Mouse (Mus musculus) bone marrow, adult 2 months (tissue): Measurements from ENCODE around the gene Aldh16a1. TPM values are rescaled to one million over a fixed set of nuclear protein-coding genes. Genes with fewer than 3 reads are reported as not detected.
"Not testable (repeated sequence)": the region's sequence is repeated elsewhere in the genome, so short reads cannot be mapped to it uniquely, and the experiment has no call there.

ENCODE experiments used
- H3K27ac ChIP-seq: fragments of 200-500 bp; 2 replicates; pipeline ENCODE4 v1.5.1; 2012; ENCODE audit warnings: low read depth, mild to moderate bottlenecking, control low read depth, inconsistent platforms, low read length; ENCODE audit not compliant: control insufficient read depth, poor library complexity, insufficient read depth
- H3K4me1 ChIP-seq: fragments of 200-500 bp; 2 replicates; pipeline ENCODE4 v1.6.1; 2011; ENCODE audit warnings: low read length; ENCODE audit not compliant: control insufficient read depth, insufficient read depth
- H3K4me3 ChIP-seq: fragments of 200-500 bp; replicated peaks from 2 replicates; pipeline ENCODE3; 2011; ENCODE audit warnings: mild to moderate bottlenecking, low read depth, low read length, control low read depth; ENCODE audit not compliant: control insufficient read depth
- CTCF ChIP-seq: fragments of 200-500 bp; IDR thresholded peaks from 2 replicates; pipeline ENCODE4 v1.5.1; 2011; ENCODE audit warnings: low read length, control low read depth; ENCODE audit not compliant: control insufficient read depth, insufficient read depth
- POLR2A ChIP-seq: fragments of 200-500 bp; IDR thresholded peaks from 2 replicates; pipeline ENCODE4 v1.6.1; 2011; ENCODE audit warnings: low read depth, mild to moderate bottlenecking, control low read depth, low read length, borderline replicate concordance; ENCODE audit not compliant: control insufficient read depth
- WGBS: fragments of 180-500 bp; shearing (Covaris S2); methylation state at CpG from one replicate; pipeline ENCODE4 v1.1.7; 2018; 5-methylcytosine and 5-hydroxymethylcytosine counted together
- polyA plus RNA-seq: library from polyadenylated mRNA; stranded (reverse); fragments of >200 nt; gene quantifications from 2 replicates; pipeline ENCODE4 v1.2.4, GENCODE M21; 2011; ENCODE audit warnings: low replicate concordance; ENCODE audit not compliant: missing spikeins, insufficient read depth, insufficient read length

Aldh16a1 gene
- polyA plus RNA-seq, 1 experiment, result 113 TPM

- Histone ChIP-seq H3K4me3 (no peak overlapping the region), H3K4me1 (no peaks in the 10 kb centered on the region), H3K27ac (no peak overlapping the region)
- TF ChIP-seq POLR2A, result no peak
- no peak for TF ChIP-seq CTCF
- 88% methylated on average over 6 of the region's 6 CpGs for WGBS
Measured at GRCm38 (mm10) chr7:45158991-45159390, 4.6 kb upstream of the Aldh16a1 start.

GRCm38 (mm10) chr7:45157459-45157858, 3.1 kb upstream of the Aldh16a1 start:
- Histone ChIP-seq H3K4me1 (no peaks in the 10 kb centered on the region), H3K4me3 (no peak overlapping the region), H3K27ac (no peak overlapping the region)
- TF ChIP-seq CTCF (no peak), POLR2A (no peak)
- 94% methylated on average over 14 of the region's 14 CpGs for WGBS

GRCm38 (mm10) chr7:45156206-45156605, 1.8 kb upstream of the Aldh16a1 start:
- WGBS, result 92% methylated on average over 15 of the region's 15 CpGs
- no peak for TF ChIP-seq CTCF
- TF ChIP-seq POLR2A, result no peak
- Histone ChIP-seq H3K4me3 (no peak overlapping the region), H3K4me1 (no peaks in the 10 kb centered on the region), H3K27ac (no peak overlapping the region)

- Histone ChIP-seq H3K4me3 (no peak overlapping the region), H3K4me1 (no peaks in the 10 kb centered on the region; the same call in 1 of the 2 replicates), H3K27ac (no peak overlapping the region)
- TF ChIP-seq CTCF (no peak), POLR2A (no peak)
- WGBS, result 85% methylated on average over 9 of the region's 9 CpGs
Measured at GRCm38 (mm10) chr7:45155590-45155989, 1.2 kb upstream of the Aldh16a1 start.

DNA sequence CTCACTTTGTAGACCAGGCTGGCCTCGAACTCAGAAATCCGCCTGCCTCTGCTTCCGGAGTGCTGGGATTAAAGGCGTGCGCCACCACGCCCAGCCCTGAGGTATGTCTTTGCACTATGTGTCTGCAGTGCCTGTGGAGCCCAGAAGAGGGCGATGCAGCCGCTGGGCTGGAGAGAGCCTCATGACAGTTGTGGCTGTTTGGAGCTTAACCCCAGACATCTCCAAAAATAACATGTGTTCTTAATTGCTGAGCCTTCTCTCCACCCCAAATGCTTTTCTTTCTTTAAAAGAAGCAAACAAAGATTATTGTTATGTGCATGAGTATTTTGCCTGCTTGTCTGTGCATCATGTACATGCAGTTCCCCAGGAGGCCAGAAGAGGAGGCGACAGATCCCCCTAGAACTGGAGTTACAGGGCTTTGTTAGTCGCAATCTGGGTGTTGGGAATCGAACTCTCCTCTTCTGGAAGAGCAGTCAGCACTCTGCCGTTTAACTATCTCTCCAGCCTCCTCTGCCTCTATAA, 670 bp upstream of the Aldh16a1 start:
- no peak overlapping the region for H3K4me3 ChIP-seq
- WGBS, result 65% methylated on average over 12 of the region's 12 CpGs
- TF ChIP-seq POLR2A, result no peak
- peak; percentile 53 for TF ChIP-seq CTCF
- H3K4me1 ChIP-seq, result no peaks in the 10 kb centered on the region; the same call in 1 of the 2 replicates
- no peak overlapping the region for H3K27ac ChIP-seq

DNA sequence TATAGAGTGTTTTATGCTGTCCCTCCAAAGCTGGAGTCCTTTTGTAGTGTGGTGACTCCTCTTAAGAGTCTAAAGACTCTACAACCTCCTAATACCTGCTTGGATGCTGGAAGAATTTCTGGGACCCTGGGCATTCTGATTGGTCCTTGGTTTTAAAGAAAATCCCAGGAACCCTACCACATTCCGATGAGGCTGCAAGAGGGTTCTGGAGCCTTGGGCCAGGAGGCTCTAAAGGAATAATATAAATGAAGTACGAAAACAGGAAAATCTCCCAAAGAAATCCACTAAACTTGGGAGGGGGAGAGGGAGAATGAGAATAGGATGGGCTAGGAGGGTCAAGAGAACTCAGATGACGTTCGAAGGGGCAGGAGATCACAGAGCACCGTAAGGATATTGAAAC, 798 bp downstream of the Aldh16a1 start:
- no peak for TF ChIP-seq CTCF
- no peak for TF ChIP-seq POLR2A
- no peaks in the 10 kb centered on the region; the same call in 1 of the 2 replicates for H3K4me1 ChIP-seq
- H3K27ac ChIP-seq, result peak overlapping the region; percentile 94
- H3K4me3 ChIP-seq, result peak overlapping the region; percentile 96
- 3% methylated on average over 5 of the region's 5 CpGs for WGBS

DNA sequence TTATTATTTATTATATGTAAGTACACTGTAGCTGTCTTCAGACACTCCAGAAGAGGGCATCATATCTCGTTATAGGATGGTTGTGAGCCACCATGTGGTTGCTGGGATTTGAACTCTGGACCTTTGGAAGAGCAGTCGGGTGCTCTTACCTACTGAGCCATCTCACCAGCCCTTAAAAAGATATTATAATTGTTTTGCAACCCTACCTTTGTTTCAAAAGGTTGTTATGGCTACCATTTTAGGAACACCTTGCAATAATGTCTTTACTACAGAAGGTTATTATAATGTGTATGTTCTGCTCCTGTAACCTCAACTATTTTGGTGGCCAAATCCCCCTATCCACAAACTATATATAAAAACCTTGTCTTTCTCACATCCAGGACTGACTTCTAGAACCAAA, 1.3 kb downstream of the Aldh16a1 start:
- H3K27ac ChIP-seq, H3K4me1 ChIP-seq, H3K4me3 ChIP-seq: not testable (repeated sequence)
- whole genome bisulfite sequencing, result 83% methylated on average over 2 of the region's 2 CpGs

DNA sequence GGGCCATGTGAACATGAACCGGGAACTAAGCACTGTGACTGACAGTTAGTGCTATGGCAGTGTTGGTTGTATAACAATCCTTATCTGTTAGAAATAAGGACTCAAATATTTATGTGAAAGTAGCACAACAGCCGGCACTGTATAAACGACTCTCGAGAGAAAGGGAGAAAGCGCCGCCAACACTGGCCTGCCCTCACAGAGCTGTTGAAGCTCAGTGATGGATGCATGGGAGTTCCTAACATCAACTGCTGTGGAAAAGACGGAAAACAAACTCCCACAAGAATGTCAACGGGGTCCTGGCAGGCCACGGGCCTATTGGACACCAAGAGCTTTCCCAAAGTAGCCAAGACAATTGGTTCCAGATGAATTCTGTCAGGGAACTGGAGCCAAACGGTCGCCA, 3.1 kb downstream of the Aldh16a1 start:
- H3K27ac ChIP-seq, result no peak overlapping the region
- no peaks in the 10 kb centered on the region; the same call in 1 of the 2 replicates for H3K4me1 ChIP-seq
- no peak overlapping the region for H3K4me3 ChIP-seq
- 67% methylated on average over 11 of the region's 11 CpGs for WGBS
- no peak for TF ChIP-seq CTCF
- TF ChIP-seq POLR2A, result no peak

- no peak for TF ChIP-seq CTCF
- no peak for TF ChIP-seq POLR2A
- no peaks in the 10 kb centered on the region; the same call in 1 of the 2 replicates for H3K4me1 ChIP-seq
- WGBS, result 70% methylated on average over 4 of the region's 4 CpGs
- no peak overlapping the region for H3K27ac ChIP-seq
- no peak overlapping the region for H3K4me3 ChIP-seq
Measured at GRCm38 (mm10) chr7:45150321-45150720, 4.1 kb downstream of the Aldh16a1 start.
